13 mouse cellular contexts compared by ENCODE assay signal in the genomic region with DNA sequence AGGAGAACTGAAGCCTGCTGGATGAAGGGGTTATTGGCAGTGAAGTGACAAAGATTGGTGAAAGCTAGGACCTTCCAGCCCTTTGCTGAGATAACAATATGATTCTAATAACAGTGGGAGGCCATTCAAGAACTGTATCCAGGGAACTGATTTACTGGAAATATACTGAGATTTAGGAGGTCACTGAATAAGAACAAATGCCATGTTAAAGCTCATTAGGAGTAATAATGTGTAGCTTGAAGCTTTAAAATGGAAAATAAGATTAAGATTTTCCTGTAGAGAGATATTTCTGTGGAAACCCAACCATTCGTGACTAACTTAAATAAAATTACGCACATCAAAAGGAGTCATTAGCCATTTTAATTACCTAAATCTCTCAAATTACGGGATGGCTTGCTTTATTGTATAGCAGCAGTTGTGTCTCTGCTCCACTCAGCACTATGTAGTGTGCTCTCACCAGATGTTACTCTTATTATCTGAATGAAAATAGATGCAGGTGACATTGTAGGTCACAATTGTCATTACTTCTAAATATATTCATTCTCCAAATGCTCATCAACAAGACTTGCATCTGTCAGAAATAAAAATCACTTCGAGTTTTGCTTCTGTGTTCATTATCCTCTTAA.
"Had no signal": no experiment of that assay in that cellular context is flagged by ENCODE, and none has a peak within 500 bp of the region (broad histone marks: within the 10 kb centered on the region; RNA-seq: fewer than 3 reads in every experiment).

No protein-coding gene starts in this region.

- DNase-seq: kidney, postnatal 36 days; layer of hippocampus, adult 9-11 months; layer of hippocampus, postnatal 36 days; lung, embryonic 14.5 days; lung, postnatal 10 days; lung, postnatal 4 days; thymus, adult 18-20 months; thymus, postnatal 14 days had no signal

- ATAC-seq: liver, embryonic 12.5 days; midbrain, embryonic 15.5 days had no signal

- H3K9ac ChIP-seq: limb, embryonic 15.5 days; liver, embryonic 12.5 days; lung, embryonic 14.5 days; midbrain, embryonic 15.5 days had no signal

- H3K4me1 ChIP-seq: limb, embryonic 15.5 days; liver, embryonic 12.5 days; midbrain, embryonic 10.5 days; midbrain, embryonic 15.5 days had no signal

- H3K4me3 ChIP-seq: limb, embryonic 15.5 days; liver, embryonic 12.5 days; midbrain, embryonic 10.5 days; midbrain, embryonic 15.5 days had no signal

- H3K4me2 ChIP-seq: limb, embryonic 15.5 days; liver, embryonic 12.5 days; lung, embryonic 14.5 days; midbrain, embryonic 15.5 days had no signal

- H3K27me3 ChIP-seq: limb, embryonic 15.5 days; liver, embryonic 12.5 days; midbrain, embryonic 15.5 days had no signal

- H3K9me3 ChIP-seq: limb, embryonic 15.5 days; liver, embryonic 12.5 days; midbrain, embryonic 10.5 days; midbrain, embryonic 15.5 days had no signal

- H3K36me3 ChIP-seq: limb, embryonic 15.5 days; liver, embryonic 12.5 days; midbrain, embryonic 10.5 days had no signal

- H3K27ac ChIP-seq: kidney, postnatal 0 days; limb, embryonic 15.5 days; liver, embryonic 12.5 days; midbrain, embryonic 10.5 days; midbrain, embryonic 15.5 days had no signal
